Mouse (Mus musculus) layer of hippocampus, adult 11-12 months (tissue): ENCODE measurements around the gene Ugt1a7c.
A peak's percentile ranks its signal among the peaks of the same experiment; 100 is the strongest.
"Not testable (repeated sequence)": the region's sequence is repeated elsewhere in the genome, so short reads cannot be mapped to it uniquely, and the experiment has no call there.

Experiments
- DNase-seq: peaks from one replicate; pipeline ENCODE4 v3.0.0; 2022; ENCODE audit warnings: low spot score

Ugt1a7c gene

GRCm38 (mm10) chr1:88197443-88197842, 102.6 kb downstream of the Ugt1a7c start:
- DNase-seq: no peak

- no peak for DNase-seq
These were observed 105.1 kb downstream of the Ugt1a7c start for GRCm38 (mm10) chr1:88199996-88200395.

DNA sequence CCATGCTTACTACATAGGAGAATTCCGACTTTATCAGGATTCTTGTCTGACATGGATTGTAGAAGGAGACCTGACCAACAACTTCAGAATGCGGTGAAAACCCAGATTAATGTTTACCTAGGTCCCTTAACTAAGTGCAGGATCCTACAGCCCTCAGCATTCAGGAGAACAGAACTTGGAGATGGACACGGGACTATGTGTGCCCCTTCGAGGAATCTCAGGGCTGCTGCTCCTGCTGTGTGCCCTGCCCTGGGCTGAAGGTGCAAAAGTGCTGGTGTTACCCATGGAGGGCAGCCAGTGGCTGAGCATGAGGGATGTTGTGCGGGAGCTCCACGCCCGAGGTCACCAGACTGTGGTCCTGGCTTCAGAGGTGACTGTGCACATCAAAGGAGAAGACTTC, 105.6 kb downstream of the Ugt1a7c start, which contains the start of gene Ugt1a2:
TSS of gene Ugt1a2 (plus strand) at position 146 of the 400 bp plus-strand sequence.
- DNase-seq: no peak

DNA sequence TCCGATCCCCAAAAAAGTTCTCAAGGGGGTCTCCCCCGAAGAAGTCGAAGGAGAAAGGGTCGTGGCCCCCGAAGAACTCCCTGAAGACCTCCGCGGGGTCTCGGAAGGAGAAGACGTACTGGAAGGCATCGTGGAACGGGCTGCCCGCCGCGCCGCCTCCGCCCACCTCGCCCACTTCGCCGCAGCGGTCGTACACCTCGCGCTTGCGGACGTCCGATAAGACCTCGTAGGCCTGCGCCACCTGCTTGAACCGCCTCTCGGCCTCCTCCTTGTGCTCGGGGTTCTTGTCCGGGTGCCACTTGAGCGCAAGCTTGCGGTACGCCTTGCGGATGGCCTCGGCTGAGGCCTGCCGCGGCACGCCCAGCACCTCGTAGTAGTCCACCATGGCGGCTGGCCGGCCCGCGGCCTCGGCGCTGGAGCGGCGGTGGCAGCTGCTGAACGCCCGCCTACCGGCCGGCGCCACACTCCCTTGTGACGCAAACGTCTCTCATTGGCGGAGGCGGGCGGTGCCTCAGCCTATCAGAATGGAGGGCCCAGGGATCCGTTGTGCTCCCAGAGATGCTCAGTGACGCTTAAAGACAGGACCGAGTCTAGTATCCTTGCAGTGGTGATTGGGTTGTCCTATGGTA, 110.5 kb downstream of the Ugt1a7c start, which contains the start of gene Dnajb3:
TSS of gene Dnajb3 (minus strand) at position 489 of the 629 bp plus-strand sequence.
- peak; percentile 82 for DNase-seq

GRCm38 (mm10) chr1:88206843-88207479, 112.1 kb downstream of the Ugt1a7c start:
- DNase-seq: no peak

- DNase-seq: no peak
These were observed 117.0 kb downstream of the Ugt1a7c start, which contains the start of gene Ugt1a1 for GRCm38 (mm10) chr1:88211812-88212211. Gene Ugt1a1, plus strand, starts transcription at chr1:88211959.

DNA sequence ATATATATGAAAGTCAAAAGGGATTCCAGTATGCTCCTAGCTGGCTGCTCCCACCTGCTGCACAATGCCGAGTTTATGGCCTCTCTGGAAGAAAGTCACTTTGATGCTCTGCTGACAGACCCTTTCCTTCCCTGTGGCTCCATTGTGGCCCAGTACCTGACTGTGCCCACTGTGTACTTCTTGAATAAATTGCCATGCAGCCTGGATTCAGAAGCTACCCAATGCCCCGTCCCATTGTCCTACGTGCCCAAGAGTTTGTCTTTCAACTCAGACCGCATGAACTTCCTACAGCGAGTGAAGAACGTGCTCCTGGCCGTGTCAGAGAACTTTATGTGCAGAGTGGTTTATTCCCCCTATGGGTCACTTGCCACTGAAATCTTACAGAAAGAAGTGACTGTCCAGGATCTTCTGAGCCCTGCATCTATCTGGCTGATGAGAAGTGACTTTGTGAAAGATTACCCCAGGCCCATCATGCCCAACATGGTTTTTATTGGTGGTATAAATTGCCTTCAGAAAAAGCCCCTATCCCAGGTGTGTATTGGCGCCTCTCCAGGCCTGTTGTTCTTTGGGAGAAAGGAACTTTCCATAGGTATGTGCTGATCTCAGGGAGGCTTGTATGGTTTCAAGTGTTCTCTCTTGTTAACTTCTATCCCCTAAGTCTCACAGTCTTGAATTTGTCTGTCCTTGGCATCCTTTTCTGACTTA, 117.6 kb downstream of the Ugt1a7c start:
- no peak for DNase-seq

GRCm38 (mm10) chr1:88213061-88213460, 118.2 kb downstream of the Ugt1a7c start:
- no peak for DNase-seq

- DNase-seq: no peak
These were observed 119.1 kb downstream of the Ugt1a7c start for GRCm38 (mm10) chr1:88213766-88214461.

DNA sequence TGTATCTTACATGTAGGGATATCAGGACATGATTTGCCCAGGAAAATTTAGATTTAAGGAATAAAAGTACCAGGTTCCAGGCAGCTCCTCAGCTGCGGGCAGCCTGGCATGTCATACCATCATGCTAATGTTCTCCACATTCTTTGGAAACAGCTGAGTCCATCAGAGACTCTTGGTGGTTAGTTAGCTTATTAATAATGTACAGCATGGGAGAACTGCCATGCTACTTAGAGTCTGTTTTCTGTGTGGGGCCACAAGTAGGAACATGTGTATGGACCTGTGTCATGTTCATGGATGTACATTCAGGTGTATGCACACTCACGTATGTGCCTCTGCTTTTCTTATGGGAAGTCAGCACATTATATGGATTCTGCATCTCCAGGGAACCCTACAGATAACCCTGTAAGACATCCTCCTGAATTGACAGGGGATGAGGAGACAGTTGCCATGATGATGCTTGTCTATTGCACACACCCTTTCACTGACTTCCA, 119.6 kb downstream of the Ugt1a7c start:
- no peak for DNase-seq

- no peak for DNase-seq
These were observed 120.9 kb downstream of the Ugt1a7c start for GRCm38 (mm10) chr1:88215466-88216380.

DNA sequence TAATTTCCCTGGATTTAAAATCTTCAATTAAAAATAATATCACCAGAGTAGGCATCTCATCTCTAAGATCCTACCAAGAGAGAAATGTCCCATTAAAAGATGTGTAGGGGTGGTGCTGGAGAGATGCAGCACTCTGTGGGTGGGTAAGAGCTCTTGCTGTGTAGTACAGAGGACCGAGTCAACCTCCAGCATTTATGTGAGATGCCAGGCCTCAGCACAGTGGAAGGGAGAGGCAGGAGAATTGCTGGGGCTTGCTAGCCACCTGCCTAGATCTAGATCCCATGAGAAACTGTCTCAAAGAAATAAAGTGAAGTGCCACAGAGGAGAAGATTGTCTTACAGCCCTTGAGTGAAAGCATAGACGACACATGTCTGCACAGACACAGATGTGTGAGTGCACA, 121.7 kb downstream of the Ugt1a7c start:
- DNase-seq: no peak

DNA sequence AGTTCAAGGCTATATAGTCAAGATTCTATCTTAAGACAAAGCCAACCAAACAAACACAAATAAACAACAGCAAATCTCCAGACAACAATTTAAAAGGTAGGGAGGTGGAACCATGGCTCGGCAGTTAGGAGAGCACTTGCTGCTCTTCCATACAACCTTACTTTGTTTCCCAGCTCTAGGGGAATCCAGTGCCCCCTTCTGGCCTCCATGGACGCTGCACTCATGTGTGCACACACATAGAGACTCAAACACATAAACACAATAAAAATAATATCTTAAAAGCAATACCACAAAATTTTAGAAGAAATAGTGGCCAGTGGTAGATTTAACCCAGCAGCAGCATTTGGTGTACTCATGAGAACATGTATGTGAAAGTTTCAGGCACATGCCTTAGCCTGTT, 122.3 kb downstream of the Ugt1a7c start:
- DNase-seq: no peak

- no peak for DNase-seq
These were observed 122.7 kb downstream of the Ugt1a7c start for GRCm38 (mm10) chr1:88217576-88217975.

- no peak for DNase-seq
These were observed 123.2 kb downstream of the Ugt1a7c start for GRCm38 (mm10) chr1:88218051-88218450.

DNA sequence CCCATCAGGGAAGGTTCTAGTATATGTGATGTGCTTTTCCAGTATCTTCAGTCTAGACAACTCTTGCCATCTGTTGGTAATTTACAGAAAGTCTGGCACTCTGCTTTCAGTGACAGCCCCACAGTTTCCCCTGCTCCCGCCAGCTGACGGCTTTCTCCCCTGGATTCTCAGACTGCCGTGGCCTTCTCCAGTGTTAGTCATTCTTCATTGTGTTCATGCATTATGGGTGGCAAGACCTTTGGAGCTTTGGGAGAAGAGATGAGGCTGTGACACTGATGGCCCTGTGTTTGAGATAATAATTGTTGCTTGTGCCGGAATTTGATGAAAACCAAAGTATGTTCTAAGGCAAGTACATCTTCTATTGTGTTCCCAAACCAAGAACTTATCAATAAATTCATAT, 123.7 kb downstream of the Ugt1a7c start:
- no peak for DNase-seq

DNA sequence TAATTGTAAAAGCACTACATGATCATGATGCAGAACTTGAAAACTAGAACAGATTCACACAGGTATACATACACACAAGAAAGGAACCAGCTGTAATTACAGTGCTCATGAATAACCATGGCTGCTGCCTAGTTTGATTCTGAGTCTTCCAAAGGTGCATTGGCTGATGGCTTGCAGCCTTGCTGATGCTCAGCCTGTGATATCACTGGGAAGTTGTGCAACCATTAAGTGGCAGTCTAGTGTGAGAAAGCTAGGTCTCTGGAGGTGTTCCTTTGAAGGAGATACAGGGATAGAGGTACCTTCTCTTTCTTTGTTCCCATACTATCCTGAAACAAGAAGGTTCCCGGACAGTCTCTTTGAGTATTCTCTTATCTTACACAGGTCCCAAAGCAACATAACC, 124.2 kb downstream of the Ugt1a7c start:
- DNase-seq: no peak

DNA sequence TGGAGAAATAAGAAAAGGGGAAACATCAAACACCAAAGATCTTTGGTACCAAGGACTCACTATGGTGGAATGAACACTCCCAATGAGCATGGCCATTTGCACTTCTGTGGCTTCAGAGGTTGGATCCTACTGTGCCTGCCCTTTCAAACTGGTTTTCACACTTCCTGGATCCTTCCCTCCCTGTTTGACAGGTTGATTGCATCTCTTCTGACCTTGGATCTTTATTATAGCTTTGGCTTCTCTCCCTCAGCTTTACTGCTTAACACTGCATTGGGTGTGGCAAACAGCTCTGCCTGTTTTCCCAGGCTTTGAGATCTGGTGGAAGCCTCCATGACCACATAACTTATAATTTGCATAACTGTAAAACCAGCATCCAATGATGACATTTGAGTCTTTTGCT, 125.5 kb downstream of the Ugt1a7c start:
- no peak for DNase-seq

DNA sequence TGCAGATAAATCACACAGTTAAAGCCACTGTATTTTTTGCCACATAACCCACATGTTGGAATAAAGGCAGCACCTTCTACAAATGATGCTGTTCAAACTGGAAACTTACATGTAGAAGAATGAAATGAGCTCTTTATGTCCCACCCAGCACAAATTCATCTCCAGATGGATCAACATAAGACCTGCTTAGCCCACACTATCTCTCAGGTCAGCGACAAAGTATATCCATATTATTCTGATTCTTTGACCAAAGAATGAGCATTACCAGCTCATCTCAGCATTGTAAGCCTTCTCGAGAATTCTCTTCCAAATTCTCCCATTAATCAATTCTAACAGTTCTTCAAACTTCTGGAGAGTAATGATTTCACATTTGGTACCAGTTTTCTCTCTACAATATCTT, 127.4 kb downstream of the Ugt1a7c start:
- no peak for DNase-seq

DNA sequence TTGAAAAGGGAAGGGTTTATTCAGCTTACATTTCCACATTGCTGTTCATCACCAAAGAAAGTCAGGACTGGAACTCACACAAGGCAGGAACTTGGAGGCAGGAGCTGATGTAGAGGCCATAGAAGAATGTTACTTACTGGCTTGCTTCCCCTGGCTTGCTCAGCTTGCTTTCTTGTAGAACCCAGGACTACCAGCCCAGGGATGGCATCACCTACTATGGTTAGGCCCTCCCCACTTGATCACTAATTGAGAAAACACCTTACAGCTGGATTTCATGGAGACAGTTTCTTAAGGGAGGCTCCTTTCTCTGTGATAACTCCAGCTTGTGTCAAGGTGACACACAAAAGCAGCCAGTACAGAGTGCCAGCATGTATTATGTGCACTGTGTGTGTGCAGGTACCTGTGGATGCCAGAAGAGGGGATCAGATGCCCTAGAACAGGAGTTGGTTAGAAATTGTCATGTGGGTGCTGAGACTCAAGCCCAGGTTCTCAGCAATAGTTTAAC, 128.2 kb downstream of the Ugt1a7c start:
- DNase-seq: not testable (repeated sequence)

GRCm38 (mm10) chr1:88223591-88223990, 128.7 kb downstream of the Ugt1a7c start:
- DNase-seq: no peak
